Mouse (Mus musculus) gastrocnemius, postnatal 10 days (tissue): ENCODE measurements around the gene Anxa9. TPM values are rescaled to one million over a fixed set of nuclear protein-coding genes. Genes with fewer than 3 reads are reported as not detected.
A peak's percentile ranks its signal among the peaks of the same experiment; 100 is the strongest.

Experiments used
- DNase-seq: peaks from one replicate; pipeline ENCODE4 v3.0.0; 2021; ENCODE audit warnings: mixed read lengths
- total RNA-seq, 2 experiments: library from RNA; stranded (reverse); gene quantifications; 2 replicates each; pipeline ENCODE4 v1.2.3; 2021

The Anxa9 gene
- total RNA-seq, 2 experiments from 2014 or later, result 0.27 to 0.63 TPM

GRCm38 (mm10) chr3:95314075-95314474 is 7.1 kb upstream of the Anxa9 start:
- DNase-seq, result no peak

- no peak for DNase-seq
These were observed 6.5 kb upstream of the Anxa9 start for GRCm38 (mm10) chr3:95313476-95313875.

GRCm38 (mm10) chr3:95312623-95313022 is 5.6 kb upstream of the Anxa9 start:
- DNase-seq, result no peak

GRCm38 (mm10) chr3:95310968-95311882 is 4.2 kb upstream of the Anxa9 start:
- DNase-seq, result peak; percentile 53

DNA sequence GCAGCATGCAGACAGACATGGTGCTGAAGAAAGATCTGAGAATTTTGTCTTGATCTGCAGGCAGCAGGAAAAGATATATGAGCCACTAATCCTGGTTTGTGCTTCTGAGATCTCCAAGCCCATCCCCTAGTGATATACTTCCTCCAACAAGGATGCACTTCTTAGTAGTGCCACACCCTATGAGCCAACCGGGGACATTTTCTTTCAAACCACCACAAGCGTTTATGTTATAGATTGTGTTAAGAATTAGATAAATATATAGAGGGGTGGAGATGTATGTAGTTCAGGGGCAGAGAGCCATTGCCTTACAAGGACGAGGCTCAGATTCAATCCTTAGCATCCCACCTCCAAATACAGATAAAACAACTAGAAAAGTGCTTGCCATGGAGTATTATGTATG is 3.5 kb upstream of the Anxa9 start:
- no peak for DNase-seq

GRCm38 (mm10) chr3:95306244-95306643 is 732 bp downstream of the Anxa9 start:
- DNase-seq, result no peak

GRCm38 (mm10) chr3:95301204-95301796 is 5.7 kb downstream of the Anxa9 start:
- DNase-seq, result no peak

DNA sequence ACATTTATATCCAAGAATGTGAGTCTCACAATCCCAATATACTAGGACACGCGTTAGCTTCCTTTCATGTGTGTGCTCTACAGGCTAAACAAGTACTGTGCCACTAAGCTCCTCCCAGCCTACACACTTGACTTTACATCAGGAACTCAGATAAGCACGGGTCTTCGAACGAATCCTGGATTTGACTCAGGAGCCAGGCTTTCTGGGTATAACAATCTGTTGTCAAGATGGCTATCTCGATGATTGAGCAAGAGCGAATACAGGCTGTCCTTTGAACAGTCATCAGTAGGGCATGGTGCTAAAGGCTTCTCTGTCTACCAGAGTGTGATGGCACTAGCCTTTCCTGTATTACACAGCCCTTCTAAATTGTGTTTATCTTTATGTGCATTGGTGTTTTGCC is 9.0 kb downstream of the Anxa9 start:
- DNase-seq, result no peak

- no peak for DNase-seq
These were observed 10.9 kb downstream of the Anxa9 start for GRCm38 (mm10) chr3:95296103-95296469.

GRCm38 (mm10) chr3:95295321-95296102 is 11.5 kb downstream of the Anxa9 start:
- DNase-seq, result no peak

DNA sequence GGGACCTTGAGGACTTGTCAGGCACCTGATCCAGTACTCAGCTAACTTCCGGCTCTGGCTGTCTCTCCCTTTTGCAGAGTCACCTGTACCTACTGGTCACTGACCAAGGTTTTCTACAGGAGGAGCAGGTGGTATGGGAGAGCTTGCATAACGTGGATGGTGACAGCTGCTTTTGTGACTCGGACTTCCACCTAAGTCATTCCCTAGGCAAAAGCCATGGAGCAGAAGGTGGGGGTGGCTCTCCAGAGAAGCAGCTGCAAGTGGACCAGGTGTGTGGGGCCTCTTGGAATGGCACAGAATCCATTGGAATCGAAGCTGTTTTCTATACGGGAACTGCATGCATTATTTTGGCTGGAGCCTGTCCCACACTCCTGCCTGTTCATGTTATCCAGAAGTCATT is 12.3 kb downstream of the Anxa9 start:
- DNase-seq, result no peak

DNA sequence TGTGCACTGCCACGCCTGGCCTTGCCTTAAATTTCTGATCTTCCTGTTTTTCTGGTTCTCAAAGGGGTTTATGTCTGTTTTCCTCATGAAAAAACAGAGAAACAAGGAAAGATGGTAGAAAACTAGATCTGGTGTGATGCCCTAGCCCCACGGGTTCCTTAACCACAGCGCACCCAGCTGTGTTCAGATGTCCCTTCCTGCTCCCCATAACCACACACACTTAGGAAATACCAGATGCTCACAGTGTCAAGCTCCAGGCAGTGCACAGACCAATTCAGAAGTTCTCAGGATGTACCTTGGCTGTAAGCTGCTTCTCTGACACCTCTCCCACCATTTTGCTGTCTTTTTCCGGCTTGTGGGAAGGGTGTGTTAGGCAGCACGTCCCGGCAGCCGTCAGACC is 12.7 kb downstream of the Anxa9 start:
- no peak for DNase-seq

GRCm38 (mm10) chr3:95293537-95293936 is 13.4 kb downstream of the Anxa9 start:
- no peak for DNase-seq

GRCm38 (mm10) chr3:95292899-95293298 is 14.1 kb downstream of the Anxa9 start:
- DNase-seq, result no peak

DNA sequence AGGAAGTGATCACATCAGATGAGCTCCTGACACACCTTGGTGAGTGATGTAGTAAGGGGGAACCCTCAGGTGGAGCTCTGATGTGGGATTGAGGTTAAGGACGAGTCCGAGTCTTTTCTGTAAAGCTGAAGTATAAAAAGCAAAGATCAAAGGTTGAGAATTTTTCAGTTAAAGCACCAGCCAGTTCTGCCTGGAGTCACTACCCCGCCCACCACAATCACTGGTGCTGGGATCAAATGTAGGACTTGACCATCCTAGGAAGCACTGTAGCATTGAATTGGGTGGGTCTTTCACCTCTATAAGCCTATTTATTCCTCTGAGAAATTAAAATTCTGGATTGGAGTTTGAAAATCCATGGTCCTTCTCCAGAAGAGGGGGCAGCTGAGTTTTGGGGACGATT is 15.9 kb downstream of the Anxa9 start:
- no peak for DNase-seq

- no peak for DNase-seq
These were observed 16.8 kb downstream of the Anxa9 start for GRCm38 (mm10) chr3:95290156-95290555.

DNA sequence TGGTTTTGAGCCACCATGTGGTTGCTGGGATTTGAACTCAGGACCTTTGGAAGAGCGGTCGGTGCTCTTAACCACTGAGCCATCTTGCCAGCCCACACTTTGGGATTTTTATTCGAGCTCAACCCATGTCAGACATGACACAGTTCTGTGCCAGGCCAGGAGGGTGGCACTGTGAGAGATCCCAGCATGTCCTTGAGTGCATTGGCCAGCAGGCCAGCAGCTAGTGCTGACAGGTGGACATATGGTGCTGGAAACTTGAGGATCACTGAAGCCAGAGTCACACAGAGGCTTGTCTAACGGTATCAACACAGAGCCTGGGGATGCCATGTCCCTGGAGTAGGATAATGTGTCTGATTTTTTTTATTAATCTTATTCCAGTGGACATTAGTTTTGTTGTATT is 17.6 kb downstream of the Anxa9 start:
- no peak for DNase-seq

GRCm38 (mm10) chr3:95287541-95287940 is 19.4 kb downstream of the Anxa9 start:
- no peak for DNase-seq

GRCm38 (mm10) chr3:95286510-95286909 is 20.5 kb downstream of the Anxa9 start:
- DNase-seq, result no peak

DNA sequence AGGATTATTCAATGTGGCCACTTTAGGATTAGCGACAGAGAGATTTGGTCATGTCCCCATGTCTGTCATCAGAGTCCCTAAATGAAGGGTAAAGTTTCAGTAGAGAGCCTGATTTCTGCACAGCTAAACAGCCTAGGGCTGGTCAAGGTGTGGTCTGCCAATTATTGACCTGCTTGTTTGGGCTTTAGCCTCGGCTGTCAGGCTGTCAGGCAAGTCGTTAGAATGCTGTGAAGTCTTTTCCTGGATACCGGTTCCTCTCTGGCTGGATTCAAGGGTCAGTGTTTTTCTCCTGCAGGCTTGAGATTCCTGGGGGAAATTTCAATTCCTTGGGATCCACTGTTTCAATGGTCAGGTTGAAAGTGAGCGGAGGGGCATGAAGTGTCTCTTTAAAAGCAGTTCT is 21.0 kb downstream of the Anxa9 start:
- DNase-seq, result no peak

DNA sequence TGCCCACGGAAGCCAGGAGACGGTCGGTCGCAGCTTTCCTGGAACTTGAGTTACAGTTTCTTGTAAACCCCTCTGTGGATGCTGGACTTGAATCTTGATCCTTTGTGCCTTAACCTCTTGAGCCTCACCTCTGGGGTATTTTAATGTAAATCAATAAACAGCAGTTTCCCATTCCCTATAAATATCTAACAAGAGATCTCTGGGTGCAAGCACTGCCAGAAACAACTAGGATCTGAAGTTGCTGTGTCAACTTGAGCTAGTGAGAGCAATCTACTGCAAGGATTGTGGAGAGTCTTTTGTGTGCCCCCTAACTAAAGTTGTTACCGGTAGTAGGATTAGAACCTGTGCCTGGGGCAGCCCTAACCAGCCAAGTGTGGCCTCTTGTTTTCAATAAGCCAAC is 21.6 kb downstream of the Anxa9 start:
- no peak for DNase-seq

DNA sequence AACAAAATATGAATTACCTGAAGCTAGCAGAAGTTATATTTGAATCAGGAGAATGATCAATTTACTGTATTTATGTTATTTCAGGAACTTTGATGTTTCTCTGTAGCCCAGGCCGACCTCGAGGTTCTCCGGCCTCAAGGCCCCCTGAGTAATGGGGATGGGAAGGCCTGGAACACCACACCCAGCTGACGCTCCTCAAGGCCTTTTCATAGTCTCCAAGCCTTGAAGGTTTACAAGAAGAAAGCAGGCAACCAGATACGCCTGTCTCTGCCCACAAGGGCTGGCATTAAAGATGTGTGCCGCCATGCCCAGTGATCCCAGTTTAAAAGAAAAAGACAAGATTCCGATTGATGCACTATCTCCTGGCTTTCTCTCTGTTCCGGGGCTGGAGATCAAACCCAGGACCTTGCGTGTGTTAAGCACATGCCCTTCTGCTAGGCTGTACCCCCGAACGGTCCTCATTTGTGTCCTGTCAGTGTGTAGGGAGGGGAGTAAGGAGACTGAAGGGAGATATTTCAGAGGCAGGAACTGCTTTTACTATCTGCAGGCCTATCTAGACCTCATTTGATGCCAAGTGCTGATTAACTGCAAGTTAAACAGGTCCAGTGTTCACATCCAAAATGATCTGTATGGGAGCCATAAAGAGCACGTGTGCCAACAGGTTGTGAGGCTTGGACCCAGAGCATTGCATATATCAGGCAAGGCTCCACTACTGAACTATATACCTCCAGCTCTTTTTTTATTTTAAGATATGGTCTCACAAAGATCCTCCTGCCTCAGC is 22.3 kb downstream of the Anxa9 start:
- no peak for DNase-seq
